8 mouse cellular contexts compared by ENCODE assay signal in genomic region chr19:61227941-61228701, GRCm38 (mm10). TPM values are rescaled to one million over a fixed set of nuclear protein-coding genes. Genes with fewer than 3 reads are reported as not detected.
DNase-seq lines count a peak whose midpoint lies in the region; ATAC-seq lines count a peak whose summit lies in the region.

Gene Csf2ra, minus strand, starts transcription at chr19:61228429.

- H3K4me1 ChIP-seq in heart, embryonic 16.5 days (ENCODE audit: control insufficient read depth, insufficient read depth, low read length) = no peaks in the 10 kb centered on the region
- peaks cover 19% of the 10 kb centered on the region for H3K4me1 ChIP-seq in liver, embryonic 16.5 days (ENCODE audit: control insufficient read depth, low read depth, low read length)
- 0 out of 2 replicates have a peak, but pooled peaks cover 5% of the 10 kb centered on the region for H3K4me1 ChIP-seq in neural tube, embryonic 12.5 days

- H3K4me3 ChIP-seq in heart, embryonic 16.5 days (ENCODE audit: low read length) = peak within 1 kb of the TSS; percentile 69
- H3K4me3 ChIP-seq in liver, embryonic 16.5 days (ENCODE audit: low read depth, low read length) = peak within 1 kb of the TSS; percentile 63
- H3K4me3 ChIP-seq in neural tube, embryonic 12.5 days = peak within 1 kb of the TSS; percentile 58

- peak within 1 kb of the TSS; percentile 80 for H3K27ac ChIP-seq in heart, embryonic 16.5 days (ENCODE audit: low read length)
- peak within 1 kb of the TSS; percentile 77 for H3K27ac ChIP-seq in liver, embryonic 16.5 days (ENCODE audit: low read length)
- peak within 1 kb of the TSS; percentile 79; the same call in 1 of the 2 replicates for H3K27ac ChIP-seq in neural tube, embryonic 12.5 days

- no peak for ATAC-seq in heart, embryonic 16.5 days (replicated peaks; ENCODE audit: extremely low read depth, insufficient read depth, low FRiP score)
- no peak for ATAC-seq in liver, embryonic 16.5 days (ENCODE audit: low read depth)
- no peak for ATAC-seq in neural tube, embryonic 12.5 days (ENCODE audit: low FRiP score, low read depth)

- WGBS in heart, embryonic 16.5 days = 48% methylated on average over 35 of the region's 36 CpGs
- WGBS in liver, embryonic 16.5 days (ENCODE audit: insufficient replicate concordance) = 41% methylated on average over 36 of the region's 36 CpGs
- 62% methylated on average over 36 of the region's 36 CpGs for WGBS in neural tube, embryonic 12.5 days

- peak within 1 kb of the TSS; percentile 62 for H3K9ac ChIP-seq in heart, embryonic 16.5 days (ENCODE audit: low read length)
- H3K9ac ChIP-seq in liver, embryonic 16.5 days (ENCODE audit: low read depth, low read length) = peak within 1 kb of the TSS; percentile 47
- H3K9ac ChIP-seq in neural tube, embryonic 12.5 days = peak within 1 kb of the TSS; percentile 38; the same call in 1 of the 2 replicates

- peak within 1 kb of the TSS; percentile 82 for H3K4me2 ChIP-seq in heart, embryonic 16.5 days (ENCODE audit: low read depth, low read length)
- peak within 1 kb of the TSS; percentile 76 for H3K4me2 ChIP-seq in liver, embryonic 16.5 days (ENCODE audit: low read depth, low read length)
- peak within 1 kb of the TSS; percentile 64 for H3K4me2 ChIP-seq in neural tube, embryonic 12.5 days (replicated peaks)

- peaks cover 8% of the 10 kb centered on the region for H3K9me3 ChIP-seq in heart, embryonic 16.5 days (replicated peaks; ENCODE audit: control insufficient read depth, low read length)
- peaks cover 6% of the 10 kb centered on the region for H3K9me3 ChIP-seq in liver, embryonic 16.5 days (replicated peaks; ENCODE audit: control insufficient read depth, low read length)
- H3K9me3 ChIP-seq in neural tube, embryonic 12.5 days = peaks cover 9% of the 10 kb centered on the region; the same call in 1 of the 2 replicates

- no peaks in the 10 kb centered on the region for H3K27me3 ChIP-seq in heart, embryonic 16.5 days (ENCODE audit: control insufficient read depth, insufficient read depth, low read length)
- H3K27me3 ChIP-seq in liver, embryonic 16.5 days (ENCODE audit: control insufficient read depth, insufficient read depth, low read depth, low read length) = no peaks in the 10 kb centered on the region
- 0 out of 2 replicates have a peak, but pooled peaks cover 4% of the 10 kb centered on the region for H3K27me3 ChIP-seq in neural tube, embryonic 12.5 days (replicated peaks)

- H3K36me3 ChIP-seq in heart, embryonic 16.5 days (ENCODE audit: control insufficient read depth, insufficient read depth) = no peaks in the 10 kb centered on the region
- no peaks in the 10 kb centered on the region for H3K36me3 ChIP-seq in liver, embryonic 16.5 days (ENCODE audit: control insufficient read depth, insufficient read depth)
- H3K36me3 ChIP-seq in neural tube, embryonic 12.5 days = no peaks in the 10 kb centered on the region

- DNase-seq in A20 (ENCODE audit: low read depth, low spot score) = peak; percentile 84
- peak; percentile 8 for DNase-seq in T-cell, adult 2 months (ENCODE audit: low spot score)
- peak; percentile 12 for DNase-seq in embryo, embryonic 9.5 days (ENCODE audit: extremely low spot score)
- DNase-seq in kidney, postnatal 4 days = peak; percentile 20 to 30
- DNase-seq in yolk sac, embryonic 10.5 days (ENCODE audit: low spot score) = peak; percentile 18

RNA-seq across cellular contexts. Expression of gene Csf2ra, which starts in this region (rescaled TPM):
- polyA plus RNA-seq in heart, embryonic 16.5 days (2015; fragmentation: Nextera tagmentation; extraction: Ambion mirVana) = 31.8 and 36.3 TPM in 2 replicates
- polyA plus RNA-seq in liver, embryonic 16.5 days (2015; fragmentation: Nextera tagmentation; extraction: Ambion mirVana) = 13.8 and 18.2 TPM in 2 replicates
- polyA plus RNA-seq in neural tube, embryonic 12.5 days (2016; fragmentation: Nextera tagmentation; extraction: Ambion mirVana) = 43.0 and 45.8 TPM in 2 replicates

Comparison
In these comparisons a context has a peak if more than half of its experiments do, and no peak if none do; other contexts are left out.
1. DNase-seq: peak in every context shown above with its lines; median percentile 84 in A20; 25 in kidney, postnatal 4 days; 18 in yolk sac, embryonic 10.5 days; 12 in embryo, embryonic 9.5 days; 8 in T-cell, adult 2 months.